Mouse (Mus musculus): Measurements from ENCODE around the gene Map7.

- TF ChIP-seq POLR2A (IDR thresholded peaks at IDR 0.05; ENCODE audit: insufficient read length, low read depth) (no peak), MAX (IDR thresholded peaks at IDR 0.05; ENCODE audit: low read depth) (no peak), MYOD1 (IDR thresholded peaks at IDR 0.05; ENCODE audit: control insufficient read depth in 1 of 3, insufficient read length in 2 of 3, low read depth in 2 of 3) (no peak), E2F4 (IDR thresholded peaks at IDR 0.05; ENCODE audit: insufficient read depth) (no peak), SRF (IDR thresholded peaks at IDR 0.05; ENCODE audit: control insufficient read depth, insufficient read length, low read depth) (no peak), CEBPB (IDR thresholded peaks at IDR 0.05; ENCODE audit: insufficient read depth, poor library complexity, severe bottlenecking) (no peak), POLR2AphosphoS2 (IDR thresholded peaks at IDR 0.05; ENCODE audit: insufficient read length, low read depth) (no peak)
These were observed 133.2 kb downstream of the Map7 start for GRCm38 (mm10) chr10:20281456-20281855.
